Mouse (Mus musculus): ENCODE data around the gene Ipo8.

Gene Ipo8

DNA sequence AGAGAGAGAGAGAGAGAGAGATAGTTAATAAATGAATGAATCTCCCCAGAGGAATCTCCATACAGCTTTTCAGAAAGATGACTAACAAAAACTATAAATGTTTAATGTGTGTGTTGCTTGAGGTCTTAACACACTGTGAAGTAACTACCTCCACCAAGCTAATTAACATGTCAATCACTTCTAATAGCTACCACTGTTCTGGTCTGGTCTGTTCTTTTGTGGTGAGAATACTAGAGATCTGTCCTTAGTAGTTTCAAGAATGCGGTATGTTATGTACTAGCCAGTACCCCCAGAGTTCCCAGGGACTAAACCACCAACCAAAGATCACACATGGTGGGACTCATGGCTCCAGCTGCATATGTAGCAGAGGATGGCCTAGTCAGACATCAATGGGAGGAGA, 74.7 kb downstream of the Ipo8 start:
- in situ Hi-C loops (cut with MboI, MseI) = loop anchor here in 1 of 2 experiments (5.0 kb wide), 1 partner anchor 229 kb away; no protein-coding TSS in a partner anchor

DNA sequence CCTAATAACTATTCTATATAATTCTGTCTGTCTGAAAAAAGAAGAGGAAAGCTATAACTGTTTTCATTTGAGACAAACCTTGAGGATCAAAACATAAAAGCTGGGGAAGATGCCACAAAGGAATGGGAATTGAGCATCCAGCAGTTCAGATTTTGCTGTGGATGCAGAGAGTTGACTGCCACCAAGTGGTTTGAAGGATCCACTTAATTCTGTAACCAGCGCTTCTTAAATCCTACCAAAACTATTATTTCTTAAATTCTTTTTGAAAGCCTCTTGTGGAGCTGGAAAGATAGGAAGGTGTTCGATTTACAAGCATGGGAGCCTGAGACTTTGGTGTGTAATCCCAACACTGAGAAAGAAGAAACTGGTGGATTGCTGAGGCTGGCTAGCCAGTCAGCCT, 79.9 kb downstream of the Ipo8 start:
- in situ Hi-C loops (cut with MboI, MseI) = no loop called here

DNA sequence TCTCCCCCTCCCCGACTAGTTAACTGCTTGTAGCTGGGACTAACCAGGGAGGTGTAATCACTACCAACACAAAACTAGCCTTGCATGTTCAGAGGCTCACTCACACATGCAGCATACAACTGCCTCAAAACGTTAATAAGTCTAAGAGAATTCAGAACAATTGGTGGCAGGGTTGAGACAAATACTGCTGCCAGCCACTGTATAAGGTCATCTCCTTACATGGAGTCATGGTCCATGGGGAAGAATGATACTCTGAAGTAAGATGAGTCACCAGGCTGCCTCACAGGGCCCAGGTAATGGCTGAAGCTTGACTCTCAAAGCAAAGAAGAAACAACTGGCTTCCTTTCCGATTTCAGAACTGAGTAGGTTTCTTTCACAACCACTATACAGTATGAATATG, 81.1 kb downstream of the Ipo8 start:
- in situ Hi-C loops (cut with MboI, MseI) = no loop called here

DNA sequence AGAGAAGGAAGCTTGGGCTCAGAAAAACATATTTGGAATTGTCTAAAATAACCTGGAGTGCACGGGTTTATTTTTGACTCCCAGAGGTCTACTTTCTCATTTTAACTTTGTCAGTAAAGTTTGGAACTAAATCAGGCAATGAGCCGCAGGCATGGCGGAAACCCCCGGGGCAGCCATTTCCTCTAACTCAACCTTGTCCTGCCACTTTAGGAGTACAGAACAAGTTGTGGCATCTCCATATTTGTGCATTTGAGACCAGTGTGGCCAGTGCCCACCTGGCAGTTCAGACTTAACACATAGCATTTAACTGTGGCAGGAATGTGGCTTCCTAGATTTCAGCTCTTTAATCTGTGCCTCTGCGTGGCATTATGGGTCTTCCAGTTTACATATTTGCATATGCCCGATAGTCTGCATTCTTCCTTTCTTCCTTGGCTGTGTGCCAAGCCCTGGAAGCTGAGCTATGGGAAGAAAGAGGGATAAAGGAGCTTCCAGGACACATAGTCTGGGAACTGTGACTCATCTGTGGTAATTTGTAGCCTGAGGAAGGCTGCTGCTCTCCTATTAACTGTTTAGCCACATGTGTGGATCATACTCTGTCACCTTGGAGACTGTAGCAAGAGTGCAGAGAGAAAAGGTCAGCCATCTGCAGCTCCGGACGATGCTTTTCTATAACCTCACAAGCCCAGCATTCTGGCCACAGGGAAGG, 90.6 kb downstream of the Ipo8 start:
- in situ Hi-C loops (cut with MboI, MseI) = no loop called here

DNA sequence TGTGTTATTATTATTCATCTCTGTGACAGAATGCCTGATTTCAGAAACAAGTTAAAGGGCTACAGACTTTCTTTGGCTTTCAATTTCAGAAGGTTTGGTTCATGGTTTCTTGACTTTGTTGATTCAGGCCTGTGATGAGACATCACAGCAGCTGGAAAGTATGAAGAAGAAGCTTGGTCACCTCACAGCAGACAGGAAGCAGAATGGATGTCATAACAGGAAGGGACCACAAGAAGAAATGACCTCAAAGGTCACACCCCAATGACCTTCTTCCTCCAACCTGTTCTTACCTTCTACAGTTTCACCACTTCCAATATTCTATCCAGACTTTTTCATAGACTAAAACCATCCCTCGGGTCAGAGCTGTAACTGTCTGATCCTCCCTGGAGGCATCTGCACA, 94.9 kb downstream of the Ipo8 start:
- in situ Hi-C loops (cut with MboI, MseI) = no loop called here

DNA sequence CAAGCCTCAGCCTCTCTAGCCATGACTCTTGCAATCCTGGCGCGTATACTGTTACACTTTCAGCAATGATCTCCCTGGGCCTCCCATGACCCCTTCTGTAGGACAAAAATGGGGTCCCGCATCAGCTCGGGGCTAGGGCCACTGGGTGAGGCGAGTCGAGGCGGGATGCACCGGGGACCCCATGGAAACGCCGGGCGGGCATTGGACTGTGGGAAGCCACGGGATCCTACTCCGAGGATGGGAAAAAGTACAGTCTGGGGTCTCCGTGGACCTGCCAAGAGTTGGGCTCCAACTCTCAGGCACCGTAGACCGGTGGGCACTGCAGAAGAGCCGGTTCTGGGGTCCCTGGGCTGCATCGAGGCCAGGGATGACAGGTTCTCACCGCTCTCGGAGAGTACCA, 97.3 kb downstream of the Ipo8 start:
- in situ Hi-C loops (cut with MboI, MseI) = no loop called here

DNA sequence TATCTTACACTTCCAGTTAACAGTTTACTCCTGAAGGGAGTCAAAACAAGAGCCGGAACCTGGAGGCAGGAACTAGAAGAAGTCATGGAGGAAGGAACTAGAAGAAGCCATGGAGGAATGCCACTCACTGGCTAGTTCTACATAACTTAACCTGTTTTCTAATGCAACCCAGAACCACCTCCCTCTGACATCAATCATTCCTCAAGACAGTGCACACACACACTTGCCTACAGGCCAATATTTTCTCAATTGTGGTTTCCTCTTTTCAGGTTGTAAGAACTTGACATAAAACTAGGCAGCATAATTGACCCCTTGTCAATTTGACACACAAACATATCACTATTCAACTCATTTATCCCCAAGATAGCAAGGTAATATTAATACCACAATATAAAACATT, 98.3 kb downstream of the Ipo8 start:
- in situ Hi-C loops (cut with MboI, MseI) = no loop called here

DNA sequence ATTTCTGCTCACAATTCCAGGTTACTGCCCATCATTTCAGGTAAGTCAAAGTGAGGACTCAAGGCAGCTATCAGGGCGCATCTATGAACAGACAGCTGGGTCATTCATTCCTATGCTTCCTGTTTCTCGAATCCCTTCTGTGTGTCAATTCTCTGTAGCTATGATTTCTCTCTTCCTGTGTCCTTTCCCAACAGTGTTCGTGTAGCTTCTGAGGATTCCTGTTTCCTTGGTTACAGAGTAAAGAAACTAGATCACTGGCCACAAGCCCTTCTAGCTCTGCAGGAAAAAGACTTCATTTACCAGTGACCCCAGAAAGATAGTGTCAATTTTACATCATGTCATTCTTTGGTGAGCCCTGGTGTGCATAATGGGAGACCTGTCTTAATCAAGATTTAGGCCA, 102.7 kb downstream of the Ipo8 start:
- in situ Hi-C loops (cut with MboI, MseI) = loop anchor here in 1 of 2 experiments (10.0 kb wide), 1 partner anchor 1144 kb away; no protein-coding TSS in a partner anchor

DNA sequence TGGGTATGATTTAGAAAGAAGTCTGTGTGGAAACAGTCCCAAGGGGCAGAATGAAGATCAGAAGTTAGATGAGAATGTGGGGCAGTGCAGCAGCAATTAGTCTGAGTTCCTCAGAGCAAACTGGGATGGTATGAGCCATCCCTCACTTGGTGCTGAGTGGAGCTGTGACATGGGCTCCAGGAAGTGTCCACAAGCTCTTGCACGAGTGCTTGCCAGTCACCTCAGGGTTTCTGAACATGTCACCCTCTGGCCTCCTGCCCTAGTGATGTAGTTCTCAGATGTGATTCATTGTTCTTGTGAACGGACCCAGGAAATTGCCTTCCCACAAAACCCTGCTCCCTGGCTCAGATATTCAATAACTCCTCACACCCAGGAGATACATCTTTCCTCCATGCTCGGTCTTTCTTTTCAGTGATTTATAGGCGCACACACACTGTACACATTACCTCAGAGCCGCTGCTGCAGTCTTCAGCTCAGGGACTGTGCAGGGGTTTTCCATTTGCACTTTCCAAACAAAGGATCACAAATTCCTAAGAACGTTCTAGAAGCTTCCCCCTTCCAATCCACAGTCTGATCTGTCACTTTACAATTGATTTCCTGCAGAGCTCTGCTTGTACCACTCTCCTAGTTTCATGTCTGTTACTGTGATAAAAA, 103.3 kb downstream of the Ipo8 start:
- in situ Hi-C loops (cut with MboI, MseI) = loop anchor here in 1 of 2 experiments (10.0 kb wide), 1 partner anchor 1143 kb away; no protein-coding TSS in a partner anchor

DNA sequence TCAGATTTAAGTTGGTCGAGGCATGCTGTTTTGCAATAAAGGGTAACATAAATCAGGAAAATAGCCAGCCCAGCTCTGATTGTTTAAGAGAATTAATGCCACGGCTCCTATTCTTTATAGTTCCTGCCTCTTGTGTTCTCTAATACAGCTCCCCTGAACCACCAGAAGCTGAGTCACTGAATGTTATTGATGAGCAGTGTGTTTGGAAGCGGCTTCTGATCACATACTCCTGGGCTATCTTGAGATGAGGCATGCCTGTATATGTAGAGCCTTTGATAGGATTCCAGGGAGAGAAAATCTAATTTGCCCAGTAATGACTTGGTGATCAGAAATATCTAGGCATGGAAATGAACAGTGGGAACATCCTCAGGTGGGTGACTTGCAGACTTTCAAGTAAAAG, 106.8 kb downstream of the Ipo8 start:
- in situ Hi-C loops (cut with MboI, MseI) = loop anchor here in 1 of 2 experiments (10.0 kb wide), 1 partner anchor 1140 kb away; no protein-coding TSS in a partner anchor

All from T-helper 17 cell (primary cell).